Mouse (Mus musculus) C2C12 (cell line): Measurements from ENCODE around the gene Pard6b. TPM values are rescaled to one million over a fixed set of nuclear protein-coding genes. Genes with fewer than 3 reads are reported as not detected.
"Not testable (repeated sequence)": the region's sequence is repeated elsewhere in the genome, so short reads cannot be mapped to it uniquely, and the experiment has no call there.

Experiments used
- H3K27me3 ChIP-seq: one replicate; pipeline ENCODE4 v1.6.1; 2011; ENCODE audit not compliant: control insufficient read depth, insufficient read depth, insufficient read length
- H3K36me3 ChIP-seq: one replicate; pipeline ENCODE4 v1.6.1; 2011; ENCODE audit not compliant: control insufficient read depth, insufficient read depth
- H3K4me3 ChIP-seq: one replicate; pipeline ENCODE4 v1.5.1; 2011; ENCODE audit warnings: mild to moderate bottlenecking, control low read depth; ENCODE audit not compliant: poor library complexity, insufficient read depth, severe bottlenecking
- H3K79me2 ChIP-seq: one replicate; pipeline ENCODE4 v1.6.1; 2011; ENCODE audit not compliant: control insufficient read depth, insufficient read depth
- H3K79me3 ChIP-seq: one replicate; pipeline ENCODE4 v1.6.1; 2011; ENCODE audit warnings: low read depth, control low read depth
- H3ac ChIP-seq: one replicate; pipeline ENCODE3; 2011; ENCODE audit warnings: low read depth; ENCODE audit not compliant: control insufficient read depth, insufficient read length
- CEBPB ChIP-seq: IDR thresholded peaks from one replicate; pipeline ENCODE4 v1.6.1; 2011; ENCODE audit warnings: low read depth, mild to moderate bottlenecking, control low read depth, moderate library complexity
- CTCF ChIP-seq: IDR thresholded peaks from one replicate; pipeline ENCODE4 v1.5.1; 2011; ENCODE audit not compliant: control insufficient read depth, insufficient read depth, insufficient read length
- FOSL1 ChIP-seq: IDR thresholded peaks from one replicate; pipeline ENCODE4 v1.8.0; 2011; ENCODE audit warnings: mild to moderate bottlenecking, low read length; ENCODE audit not compliant: poor library complexity, insufficient read depth, severe bottlenecking
- MAX ChIP-seq: IDR thresholded peaks from one replicate; pipeline ENCODE4 v1.6.1; 2011; ENCODE audit warnings: mild to moderate bottlenecking, control low read depth
- MYOD1 ChIP-seq: IDR thresholded peaks from one replicate; pipeline ENCODE4 v1.6.1; 2011; ENCODE audit warnings: low read depth; ENCODE audit not compliant: control insufficient read depth, insufficient read length
- MYOG ChIP-seq: IDR thresholded peaks from one replicate; pipeline ENCODE4 v1.6.1; 2011; ENCODE audit not compliant: control insufficient read depth, insufficient read length; ENCODE audit errors: extremely low read depth
- USF1 ChIP-seq: IDR thresholded peaks from one replicate; pipeline ENCODE4 v1.6.1; 2011; ENCODE audit warnings: low read depth, mild to moderate bottlenecking, control low read depth, moderate library complexity
- polyA plus RNA-seq: library from polyadenylated mRNA; unstranded; fragments of >200 nt; fragmentation: generic; extraction: Trizol; gene quantifications from one replicate; pipeline ENCODE4 v1.2.1, GENCODE M21; 2012; ENCODE audit warnings: missing spikeins

Pard6b gene
- polyA plus RNA-seq, 1 experiment, result 0.33 TPM

- no peak overlapping the region for H3K4me3 ChIP-seq
- no peaks in the 10 kb centered on the region for H3K36me3 ChIP-seq
- H3K79me2 ChIP-seq, result no peaks in the 10 kb centered on the region
- peaks cover 3% of the 10 kb centered on the region for H3K27me3 ChIP-seq
- no peak for TF ChIP-seq MAX
- H3K79me3 ChIP-seq, result no peaks in the 10 kb centered on the region
- no peak overlapping the region for H3ac ChIP-seq
Observed at GRCm38 (mm10) chr2:168056666-168056933, 24.2 kb upstream of the Pard6b start.

GRCm38 (mm10) chr2:168057876-168058275, 22.9 kb upstream of the Pard6b start:
- not testable (repeated sequence) for H3K79me3 ChIP-seq, H3K4me3 ChIP-seq, H3K36me3 ChIP-seq, H3K79me2 ChIP-seq, H3ac ChIP-seq, H3K27me3 ChIP-seq

- Histone ChIP-seq H3K27me3 (no peaks in the 10 kb centered on the region), H3K36me3 (no peaks in the 10 kb centered on the region), H3K79me2 (no peaks in the 10 kb centered on the region), H3K79me3 (no peaks in the 10 kb centered on the region), H3ac (no peak overlapping the region), H3K4me3 (no peak overlapping the region)
- TF ChIP-seq CEBPB (no peak), FOSL1 (no peak), MAX (no peak), CTCF (no peak), MYOG (no peak), MYOD1 (no peak), USF1 (no peak)
Observed at GRCm38 (mm10) chr2:168058488-168059199, 22.2 kb upstream of the Pard6b start.

- no peaks in the 10 kb centered on the region for H3K79me2 ChIP-seq
- H3K27me3 ChIP-seq, result no peaks in the 10 kb centered on the region
- TF ChIP-seq FOSL1 (no peak), USF1 (no peak), MYOD1 (no peak), MAX (no peak), CEBPB (no peak), CTCF (no peak), MYOG (no peak)
- H3K36me3 ChIP-seq, result no peaks in the 10 kb centered on the region
- H3K4me3 ChIP-seq, result no peak overlapping the region
- no peak overlapping the region for H3ac ChIP-seq
- H3K79me3 ChIP-seq, result no peaks in the 10 kb centered on the region
Observed at GRCm38 (mm10) chr2:168059200-168059790, 21.5 kb upstream of the Pard6b start.

- H3ac ChIP-seq, result no peak overlapping the region
- H3K79me2 ChIP-seq, result no peaks in the 10 kb centered on the region
- H3K79me3 ChIP-seq, result no peaks in the 10 kb centered on the region
- H3K36me3 ChIP-seq, result no peaks in the 10 kb centered on the region
- no peak overlapping the region for H3K4me3 ChIP-seq
- no peaks in the 10 kb centered on the region for H3K27me3 ChIP-seq
- no peak for TF ChIP-seq CTCF
- no peak for TF ChIP-seq USF1
Observed at GRCm38 (mm10) chr2:168063712-168064111, 17.1 kb upstream of the Pard6b start.

GRCm38 (mm10) chr2:168065511-168065910, 15.3 kb upstream of the Pard6b start:
- no peaks in the 10 kb centered on the region for H3K27me3 ChIP-seq
- no peaks in the 10 kb centered on the region for H3K79me3 ChIP-seq
- no peak overlapping the region for H3ac ChIP-seq
- H3K79me2 ChIP-seq, result no peaks in the 10 kb centered on the region
- H3K4me3 ChIP-seq, result no peak overlapping the region
- no peaks in the 10 kb centered on the region for H3K36me3 ChIP-seq
- TF ChIP-seq MYOD1 (no peak), USF1 (no peak), MAX (no peak), FOSL1 (no peak), CTCF (no peak), CEBPB (no peak), MYOG (no peak)
